Mouse (Mus musculus) liver, embryonic 12.5 days (tissue): Measurements from ENCODE around the gene U2af1l4. TPM values are rescaled to one million over a fixed set of nuclear protein-coding genes. Genes with fewer than 3 reads are reported as not detected.

ENCODE experiments used
- ATAC-seq: fragments of 200-750 bp; cut with Nextera tagmentation; 2 replicates; pipeline ENCODE4 v1.8.0; 2017; ENCODE audit warnings: moderate number of reproducible peaks, mild to moderate bottlenecking, moderate library complexity
- H3K27ac ChIP-seq: fragments of 300-500 bp; sonication (generic); 2 replicates; pipeline ENCODE4 v1.5.1; 2016; ENCODE audit warnings: mild to moderate bottlenecking
- H3K27me3 ChIP-seq: fragments of 300-500 bp; sonication (generic); replicated peaks from 2 replicates; pipeline ENCODE4 v1.6.1; 2016; ENCODE audit warnings: mild to moderate bottlenecking, moderate library complexity
- H3K36me3 ChIP-seq: fragments of 300-500 bp; sonication (generic); 2 replicates; pipeline ENCODE4 v1.6.1; 2016; ENCODE audit warnings: mild to moderate bottlenecking, moderate library complexity
- H3K4me1 ChIP-seq: fragments of 300-500 bp; sonication (generic); 2 replicates; pipeline ENCODE4 v1.6.1; 2016
- H3K4me2 ChIP-seq: fragments of 300-500 bp; sonication (generic); 2 replicates; pipeline ENCODE4 v1.6.1; 2016; ENCODE audit warnings: mild to moderate bottlenecking, moderate library complexity
- H3K4me3 ChIP-seq: fragments of 300-500 bp; sonication (generic); 2 replicates; pipeline ENCODE4 v1.5.1; 2016; ENCODE audit warnings: mild to moderate bottlenecking, moderate library complexity
- H3K9ac ChIP-seq: fragments of 300-500 bp; sonication (generic); 2 replicates; pipeline ENCODE4 v1.6.1; 2016; ENCODE audit warnings: mild to moderate bottlenecking, moderate library complexity
- H3K9me3 ChIP-seq: fragments of 300-500 bp; sonication (generic); replicated peaks from 2 replicates; pipeline ENCODE4 v1.6.1; 2016; ENCODE audit warnings: mild to moderate bottlenecking, moderate library complexity
- WGBS: fragments of 180-500 bp; shearing (Covaris S2); methylation state at CpG from one replicate; pipeline ENCODE4 v1.1.7; 2016; ENCODE audit not compliant: insufficient replicate concordance; 5-methylcytosine and 5-hydroxymethylcytosine counted together
- polyA plus RNA-seq: library from polyadenylated mRNA; unstranded; fragments of >200 nt; fragmentation: Nextera tagmentation; extraction: Ambion mirVana; gene quantifications from 2 replicates; pipeline ENCODE4 v1.2.1, GENCODE M21; 2016

U2af1l4 gene
- polyA plus RNA-seq, 1 experiment from 2014 or later = 55.1 TPM

DNA sequence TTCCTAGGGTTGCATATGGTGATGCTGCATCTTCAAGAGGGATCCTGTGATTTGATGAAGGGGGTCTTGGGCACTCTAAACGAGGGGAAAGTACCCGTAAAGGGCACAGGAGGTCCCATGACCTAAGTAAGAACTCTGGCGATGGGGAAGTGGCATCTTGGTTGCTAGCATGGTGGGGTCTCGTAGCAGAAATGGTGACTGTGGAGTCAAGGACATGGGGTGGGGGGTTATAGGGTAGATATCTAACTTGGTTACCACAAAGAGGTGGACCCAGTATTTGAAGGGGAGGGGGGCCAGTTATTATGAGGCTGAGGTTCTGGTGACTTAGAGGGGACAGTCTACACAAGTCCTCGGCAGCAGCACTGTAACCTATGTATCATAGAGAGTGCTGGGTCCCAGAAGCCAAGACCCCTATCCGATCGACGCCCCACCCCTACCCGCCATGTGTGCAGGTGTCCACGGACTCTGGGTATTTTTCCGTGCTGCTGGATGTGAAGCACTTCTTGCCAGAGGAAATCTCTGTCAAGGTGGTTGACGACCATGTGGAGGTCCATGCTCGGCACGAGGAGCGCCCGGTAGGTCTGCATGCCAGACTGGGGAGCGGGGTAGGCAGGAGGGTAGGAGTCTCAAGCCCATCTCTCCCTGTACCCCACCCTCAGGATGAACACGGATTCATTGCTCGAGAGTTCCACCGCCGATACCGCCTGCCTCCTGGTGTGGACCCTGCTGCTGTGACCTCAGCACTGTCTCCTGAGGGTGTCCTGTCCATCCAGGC, 9.1 kb upstream of the U2af1l4 start:
- 86% methylated on average over 22 of the region's 22 CpGs for WGBS
- peak overlapping the region; percentile 72 for H3K4me3 ChIP-seq
- peak overlapping the region; percentile 91 for H3K9ac ChIP-seq
- peak overlapping the region; percentile 99 for H3K4me2 ChIP-seq
- no peak for ATAC-seq
- H3K27me3 ChIP-seq = no peaks in the 10 kb centered on the region
- peaks cover 49% of the 10 kb centered on the region for H3K4me1 ChIP-seq
- H3K9me3 ChIP-seq = no peaks in the 10 kb centered on the region
- H3K36me3 ChIP-seq = peaks cover 44% of the 10 kb centered on the region
- 0 out of 2 replicates have a peak overlapping the region, but pooled peaks have one; percentile 94 for H3K27ac ChIP-seq

DNA sequence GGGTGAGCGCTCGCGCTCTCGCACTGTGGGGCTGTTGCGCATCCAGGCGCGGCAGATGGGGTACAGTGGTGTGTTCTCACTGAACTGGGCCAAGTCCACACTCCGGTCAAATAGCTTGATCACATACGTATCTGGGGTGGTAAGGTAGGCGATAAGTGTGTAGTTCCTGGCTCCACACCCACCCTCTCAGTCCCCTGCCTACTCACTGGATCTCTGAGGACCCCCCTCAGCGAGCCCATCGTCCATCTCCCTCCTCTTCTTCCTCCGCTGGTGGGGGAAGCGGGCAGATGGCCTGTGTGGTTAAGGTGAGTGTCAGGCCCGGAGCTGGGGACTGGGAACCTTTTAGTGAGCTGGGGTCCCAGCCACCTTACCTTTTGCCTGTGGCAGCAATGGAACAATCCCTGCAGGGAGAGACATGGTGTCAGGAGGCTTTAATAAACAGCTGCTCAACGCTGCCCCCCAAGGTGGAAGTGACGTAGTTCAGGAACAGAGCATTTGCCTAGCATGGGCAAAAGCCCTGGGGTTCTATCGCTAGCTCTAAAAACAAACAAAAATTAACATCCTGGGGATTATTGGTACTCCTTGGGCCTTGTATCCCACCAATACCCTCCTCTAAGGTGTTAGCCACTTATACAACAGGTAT, 6.1 kb upstream of the U2af1l4 start:
- Histone ChIP-seq H3K36me3 (peaks cover 43% of the 10 kb centered on the region), H3K27ac (no peak overlapping the region), H3K4me2 (no peak overlapping the region), H3K9ac (no peak overlapping the region), H3K4me1 (peaks cover 54% of the 10 kb centered on the region), H3K4me3 (no peak overlapping the region), H3K9me3 (no peaks in the 10 kb centered on the region), H3K27me3 (no peaks in the 10 kb centered on the region)
- 88% methylated on average over 18 of the region's 18 CpGs for WGBS
- no peak for ATAC-seq

DNA sequence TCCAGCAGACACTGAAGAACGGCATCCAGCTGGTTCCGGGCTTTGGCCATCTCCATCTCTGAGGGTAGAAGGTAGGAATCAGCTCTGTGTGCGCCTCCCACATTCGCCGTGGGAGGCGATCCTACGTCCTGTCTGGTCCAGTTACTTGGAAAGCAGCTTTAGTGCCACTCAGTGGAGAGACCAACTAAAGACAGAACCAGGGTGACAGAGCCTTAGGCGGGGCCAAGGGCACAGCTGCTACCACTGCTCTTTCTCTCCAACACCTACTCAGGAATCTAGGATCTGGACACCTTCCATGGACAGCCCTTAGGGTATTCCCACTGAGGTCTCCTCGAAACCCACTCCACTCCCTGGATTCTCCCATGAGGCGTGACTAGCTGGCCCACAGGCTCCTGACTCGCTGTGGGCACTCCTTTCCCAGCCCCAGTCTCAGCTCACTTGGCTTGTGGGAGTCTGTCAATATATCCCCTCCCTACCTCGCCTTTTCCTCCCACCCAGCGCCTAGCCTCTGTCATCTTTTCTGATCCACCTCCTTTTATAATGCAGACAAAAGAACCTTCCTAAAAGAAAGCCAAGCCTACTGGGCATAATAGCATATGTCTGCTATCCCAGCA, 5.1 kb upstream of the U2af1l4 start:
- H3K27me3 ChIP-seq = no peaks in the 10 kb centered on the region
- peaks cover 43% of the 10 kb centered on the region for H3K36me3 ChIP-seq
- H3K9ac ChIP-seq = peak overlapping the region; percentile 76
- no peak for ATAC-seq
- peak overlapping the region; percentile 88 for H3K27ac ChIP-seq
- H3K4me2 ChIP-seq = peak overlapping the region; percentile 80
- 89% methylated on average over 13 of the region's 13 CpGs for WGBS
- H3K4me1 ChIP-seq = peaks cover 53% of the 10 kb centered on the region
- H3K9me3 ChIP-seq = no peaks in the 10 kb centered on the region
- H3K4me3 ChIP-seq = peak overlapping the region; percentile 79

DNA sequence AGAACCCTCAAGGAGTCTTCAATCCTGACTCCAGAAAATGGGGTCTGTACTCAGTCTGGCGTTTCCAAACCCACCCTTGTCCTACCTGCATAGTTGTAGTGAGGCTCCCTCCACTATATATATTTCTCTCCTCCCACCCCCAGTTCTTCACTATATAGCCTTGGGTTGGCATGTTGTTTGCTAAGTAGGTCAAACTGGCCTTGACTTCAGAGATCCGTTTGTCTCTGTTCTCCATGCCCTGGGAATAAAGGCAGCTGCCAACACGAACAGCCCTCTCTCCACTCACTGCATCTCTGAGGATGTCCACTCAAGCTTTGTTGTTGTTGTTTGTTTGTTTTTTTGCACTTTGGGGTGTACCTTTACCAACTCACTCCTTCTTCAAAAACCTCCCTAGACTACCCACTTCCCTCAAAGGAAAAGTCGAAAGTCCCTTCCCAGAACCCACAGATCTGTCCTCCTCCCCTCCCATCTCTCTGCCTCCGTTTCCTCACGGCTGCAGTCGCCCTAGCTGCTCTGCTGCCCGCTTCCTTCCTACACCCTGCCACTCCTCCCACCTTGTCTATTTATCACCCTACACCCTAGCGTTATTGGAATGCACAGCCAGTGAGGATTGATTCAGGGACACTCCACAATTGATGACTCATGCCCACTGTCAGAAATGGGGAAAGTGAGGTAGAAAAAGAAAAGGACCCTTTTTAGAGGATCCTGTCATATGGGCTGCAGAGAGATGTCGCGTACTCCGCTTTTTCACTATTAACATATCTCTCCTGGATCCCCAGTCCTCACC, 4.3 kb upstream of the U2af1l4 start:
- H3K9ac ChIP-seq = peak overlapping the region; percentile 76
- peaks cover 49% of the 10 kb centered on the region for H3K4me1 ChIP-seq
- H3K36me3 ChIP-seq = peaks cover 43% of the 10 kb centered on the region
- WGBS = 8% methylated on average over 12 of the region's 12 CpGs
- H3K27ac ChIP-seq = peak overlapping the region; percentile 88
- no peaks in the 10 kb centered on the region for H3K27me3 ChIP-seq
- ATAC-seq = peak; percentile 40
- no peaks in the 10 kb centered on the region for H3K9me3 ChIP-seq
- peak overlapping the region; percentile 80 for H3K4me2 ChIP-seq
- H3K4me3 ChIP-seq = peak overlapping the region; percentile 79

DNA sequence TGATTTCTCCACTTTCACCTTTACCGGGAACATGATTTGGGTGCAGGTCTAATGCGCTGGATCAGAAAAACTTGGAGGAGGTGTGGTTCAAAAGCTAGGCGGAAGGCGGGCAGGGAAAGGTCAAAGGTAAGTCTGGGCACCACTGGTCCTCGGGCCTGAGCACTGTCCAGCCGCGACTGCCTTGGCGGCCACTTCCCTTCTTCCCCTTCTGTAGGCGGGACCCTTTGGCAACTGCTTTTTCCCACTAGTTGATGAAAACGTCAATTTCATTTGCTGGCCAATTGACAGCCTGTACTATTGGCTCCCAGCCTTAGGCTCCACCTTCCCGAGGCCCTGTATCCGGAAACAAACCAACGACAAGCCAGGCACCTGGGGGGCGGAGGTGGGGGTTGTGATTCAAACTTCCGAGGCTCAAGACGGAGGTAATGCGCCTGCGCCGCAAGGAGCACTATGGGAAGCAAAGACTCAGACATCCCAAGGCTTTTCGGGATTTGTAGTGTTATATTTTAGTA, 3.6 kb upstream of the U2af1l4 start, which contains the start of gene Lin37:
Lin37 (minus strand) TSS at position 396 of the 512 bp plus-strand sequence.
- H3K27me3 ChIP-seq = no peaks in the 10 kb centered on the region
- peak; percentile 82 for ATAC-seq
- H3K27ac ChIP-seq = peak within 1 kb of the TSS; percentile 88
- H3K4me1 ChIP-seq = peaks cover 53% of the 10 kb centered on the region
- peak within 1 kb of the TSS; percentile 76 for H3K9ac ChIP-seq
- WGBS = 1% methylated on average over 20 of the region's 20 CpGs
- H3K36me3 ChIP-seq = peaks cover 41% of the 10 kb centered on the region
- no peaks in the 10 kb centered on the region for H3K9me3 ChIP-seq
- H3K4me3 ChIP-seq = peak within 1 kb of the TSS; percentile 79
- peak within 1 kb of the TSS; percentile 80 for H3K4me2 ChIP-seq

DNA sequence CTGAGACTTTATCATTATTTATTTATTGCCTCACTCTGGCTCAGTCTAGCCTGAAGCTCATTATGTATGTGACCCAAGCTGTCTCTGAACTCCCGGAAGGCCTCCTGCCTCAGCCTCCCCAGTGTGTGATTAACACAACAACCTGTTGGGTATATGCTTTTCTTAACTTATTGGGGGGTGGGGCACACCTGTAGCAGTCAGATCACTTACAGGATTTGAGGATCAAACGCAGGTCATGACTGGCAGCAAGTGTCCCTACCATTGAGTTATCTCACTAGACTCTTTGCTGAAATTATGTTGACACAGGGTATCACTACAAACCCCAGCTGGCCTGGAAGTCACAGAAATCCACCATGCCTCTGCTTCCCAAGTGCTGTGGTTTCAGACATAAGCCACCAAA, 2.8 kb upstream of the U2af1l4 start:
- 73% methylated on average over 2 of the region's 2 CpGs for WGBS
- ATAC-seq = no peak
- no peaks in the 10 kb centered on the region for H3K9me3 ChIP-seq
- peaks cover 41% of the 10 kb centered on the region for H3K36me3 ChIP-seq
- H3K4me2 ChIP-seq = peak overlapping the region; percentile 80
- H3K27ac ChIP-seq = peak overlapping the region; percentile 88
- peak overlapping the region; percentile 63 for H3K9ac ChIP-seq
- H3K4me1 ChIP-seq = peaks cover 53% of the 10 kb centered on the region
- H3K27me3 ChIP-seq = no peaks in the 10 kb centered on the region
- H3K4me3 ChIP-seq = peak overlapping the region; percentile 79

GRCm38 (mm10) chr7:30562526-30563116, 480 bp upstream of the U2af1l4 start:
- under 1% methylated on average over 27 of the region's 27 CpGs for WGBS
- no peak for ATAC-seq

DNA sequence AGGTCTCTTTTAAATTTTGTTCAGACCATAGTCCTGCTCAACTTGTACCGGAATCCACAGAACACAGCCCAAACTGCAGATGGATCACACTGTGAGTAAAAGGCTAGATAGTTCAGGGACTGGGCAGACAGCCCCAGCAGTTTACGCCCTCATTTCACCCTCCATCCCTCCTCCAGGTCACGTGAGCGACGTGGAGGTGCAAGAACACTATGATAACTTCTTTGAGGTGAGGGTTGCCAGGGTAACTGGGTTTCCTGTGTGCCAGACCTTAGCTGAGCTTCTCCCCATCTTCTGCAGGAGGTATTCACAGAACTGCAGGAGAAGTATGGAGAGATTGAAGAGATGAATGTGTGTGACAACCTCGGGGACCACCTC, 792 bp downstream of the U2af1l4 start:
- Histone ChIP-seq H3K4me3 (peak overlapping the region; percentile 83), H3K4me1 (peaks cover 35% of the 10 kb centered on the region), H3K9ac (peak overlapping the region; percentile 79), H3K27me3 (no peaks in the 10 kb centered on the region), H3K9me3 (no peaks in the 10 kb centered on the region), H3K36me3 (peaks cover 49% of the 10 kb centered on the region), H3K27ac (peak overlapping the region; percentile 96), H3K4me2 (peak overlapping the region; percentile 82)
- WGBS = 19% methylated on average over 6 of the region's 6 CpGs
- no peak for ATAC-seq

More at GRCm38 (mm10) chr7:30562526-30563116, 480 bp upstream of the U2af1l4 start:
- peak overlapping the region; percentile 75 for H3K9ac ChIP-seq
- H3K4me3 ChIP-seq = peak overlapping the region; percentile 83
- peak overlapping the region; percentile 82 for H3K4me2 ChIP-seq
- peaks cover 47% of the 10 kb centered on the region for H3K4me1 ChIP-seq
- peaks cover 41% of the 10 kb centered on the region for H3K36me3 ChIP-seq
- no peaks in the 10 kb centered on the region for H3K9me3 ChIP-seq
- H3K27ac ChIP-seq = peak overlapping the region; percentile 83
- H3K27me3 ChIP-seq = no peaks in the 10 kb centered on the region

GRCm38 (mm10) chr7:30564970-30565571, 2.0 kb downstream of the U2af1l4 start, which contains the start of gene Igflr1:
TSS of gene Igflr1 (plus strand) at chr7:30565427.
- Histone ChIP-seq H3K4me3 (peak within 1 kb of the TSS; percentile 83), H3K36me3 (peaks cover 61% of the 10 kb centered on the region)
- WGBS = 82% methylated on average over 12 of the region's 12 CpGs

GRCm38 (mm10) chr7:30566033-30566432, 2.9 kb downstream of the U2af1l4 start:
- no peak overlapping the region for H3K4me2 ChIP-seq
- no peak overlapping the region for H3K4me3 ChIP-seq
- H3K9me3 ChIP-seq = no peaks in the 10 kb centered on the region
- no peak for ATAC-seq
- H3K9ac ChIP-seq = no peak overlapping the region
- 77% methylated on average over 9 of the region's 9 CpGs for WGBS
- H3K36me3 ChIP-seq = peaks cover 71% of the 10 kb centered on the region
- H3K27ac ChIP-seq = no peak overlapping the region
- H3K4me1 ChIP-seq = peaks cover 23% of the 10 kb centered on the region
- H3K27me3 ChIP-seq = no peaks in the 10 kb centered on the region

More at GRCm38 (mm10) chr7:30564970-30565571, 2.0 kb downstream of the U2af1l4 start, which contains the start of gene Igflr1:
- Histone ChIP-seq H3K9ac (no peak within 1 kb of the TSS), H3K9me3 (no peaks in the 10 kb centered on the region), H3K27me3 (no peaks in the 10 kb centered on the region), H3K4me2 (peak within 1 kb of the TSS; percentile 82), H3K27ac (0 out of 2 replicates have a peak within 1 kb of the TSS, but pooled peaks have one; percentile 96), H3K4me1 (peaks cover 30% of the 10 kb centered on the region)
- no peak for ATAC-seq
